Mouse (Mus musculus) forebrain, embryonic 16.5 days (tissue): ENCODE data around the gene Srrm3. TPM values are rescaled to one million over a fixed set of nuclear protein-coding genes. Genes with fewer than 3 reads are reported as not detected.

Experiments
- ATAC-seq: fragments of 200-750 bp; cut with Nextera tagmentation; 2 replicates; pipeline ENCODE4 v1.8.0; 2017; ENCODE audit warnings: mild to moderate bottlenecking, moderate library complexity
- H3K27ac ChIP-seq: fragments of 300-500 bp; sonication (generic); 2 replicates; pipeline ENCODE4 v1.5.1; 2014; ENCODE audit warnings: low read length, control low read depth
- H3K27me3 ChIP-seq: fragments of 300-500 bp; sonication (generic); replicated peaks from 2 replicates; pipeline ENCODE4 v1.6.1; 2014; ENCODE audit warnings: low read length; ENCODE audit not compliant: control insufficient read depth, insufficient read depth
- H3K36me3 ChIP-seq: fragments of 300-500 bp; sonication (generic); 2 replicates; pipeline ENCODE4 v1.6.1; 2014; ENCODE audit not compliant: control insufficient read depth, insufficient read depth
- H3K4me1 ChIP-seq: fragments of 300-500 bp; sonication (generic); replicated peaks from 2 replicates; pipeline ENCODE4 v1.6.1; 2014; ENCODE audit warnings: low read length; ENCODE audit not compliant: control insufficient read depth, insufficient read depth
- H3K4me2 ChIP-seq: fragments of 300-500 bp; sonication (generic); 2 replicates; pipeline ENCODE4 v1.6.1; 2014; ENCODE audit warnings: mild to moderate bottlenecking, low read length, control low read depth
- H3K4me3 ChIP-seq: fragments of 300-500 bp; sonication (generic); replicated peaks from 2 replicates; pipeline ENCODE4 v1.5.1; 2014; ENCODE audit warnings: mild to moderate bottlenecking, low read length, control low read depth
- H3K9ac ChIP-seq: fragments of 300-500 bp; sonication (generic); replicated peaks from 2 replicates; pipeline ENCODE4 v1.6.1; 2014; ENCODE audit warnings: low read depth, low read length, control low read depth
- H3K9me3 ChIP-seq: fragments of 300-500 bp; sonication (generic); 2 replicates; pipeline ENCODE4 v1.6.1; 2016; ENCODE audit warnings: low read length; ENCODE audit not compliant: control insufficient read depth
- WGBS: fragments of 180-500 bp; shearing (Covaris S2); extraction: QIAGEN DNeasy Blood & Tissue Kit; methylation state at CpG from one replicate; pipeline ENCODE4 v1.1.7; 2014; 5-methylcytosine and 5-hydroxymethylcytosine counted together
- polyA plus RNA-seq: library from polyadenylated mRNA; unstranded; fragments of >200 nt; fragmentation: Nextera tagmentation; extraction: Ambion mirVana; gene quantifications from 2 replicates; pipeline ENCODE4 v1.2.1, GENCODE M21; 2015

The Srrm3 gene
- polyA plus RNA-seq, 1 experiment from 2014 or later: 60.9 TPM

GRCm38 (mm10) chr5:135903551-135904151 lies 97.0 kb downstream of the Srrm3 start:
- under 1% methylated on average over 30 of the region's 30 CpGs for WGBS
- H3K36me3 ChIP-seq: peaks cover 2% of the 10 kb centered on the region; the same call in 1 of the 2 replicates
- peaks cover 23% of the 10 kb centered on the region for H3K4me1 ChIP-seq
- peak overlapping the region; percentile 77 for H3K27ac ChIP-seq
- peak overlapping the region; percentile 78 for H3K4me2 ChIP-seq
- peak overlapping the region; percentile 58 for H3K9ac ChIP-seq
- peak overlapping the region; percentile 41 for H3K4me3 ChIP-seq
- H3K9me3 ChIP-seq: no peaks in the 10 kb centered on the region
- no peaks in the 10 kb centered on the region for H3K27me3 ChIP-seq
- peak; percentile 95 for ATAC-seq

DNA sequence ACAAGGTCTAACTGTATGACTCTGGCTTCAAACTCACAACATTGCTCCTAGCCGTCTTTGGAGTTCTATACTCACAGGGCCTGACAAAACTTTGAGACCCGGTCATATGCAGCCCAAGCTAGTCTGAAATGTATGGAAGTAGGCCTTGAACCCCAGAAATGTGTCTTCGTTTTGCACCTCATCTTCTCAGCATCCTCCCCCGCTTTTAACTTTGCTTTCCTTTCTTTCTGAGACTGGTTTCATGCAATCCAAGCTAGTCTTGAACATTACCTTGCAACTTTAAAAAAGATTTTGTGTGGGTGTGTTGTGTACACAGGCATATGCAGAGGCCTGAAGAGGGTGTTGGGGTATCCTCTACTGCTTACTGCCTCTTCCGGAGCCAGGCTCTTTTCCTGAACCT lies 97.6 kb downstream of the Srrm3 start:
- ATAC-seq: no peak
- no peaks in the 10 kb centered on the region for H3K27me3 ChIP-seq
- 57% methylated on average over 5 of the region's 5 CpGs for WGBS
- H3K4me3 ChIP-seq: no peak overlapping the region
- H3K27ac ChIP-seq: peak overlapping the region; percentile 77
- peaks cover 27% of the 10 kb centered on the region for H3K4me1 ChIP-seq
- no peak overlapping the region for H3K9ac ChIP-seq
- H3K4me2 ChIP-seq: no peak overlapping the region; the same call in 1 of the 2 replicates
- H3K9me3 ChIP-seq: no peaks in the 10 kb centered on the region
- H3K36me3 ChIP-seq: peaks cover 4% of the 10 kb centered on the region; the same call in 1 of the 2 replicates

GRCm38 (mm10) chr5:135905320-135906225 lies 98.9 kb downstream of the Srrm3 start:
- H3K4me2 ChIP-seq: no peak overlapping the region
- ATAC-seq: no peak
- no peaks in the 10 kb centered on the region for H3K9me3 ChIP-seq
- H3K27me3 ChIP-seq: no peaks in the 10 kb centered on the region
- H3K27ac ChIP-seq: no peak overlapping the region
- H3K4me1 ChIP-seq: peaks cover 27% of the 10 kb centered on the region
- peaks cover 15% of the 10 kb centered on the region for H3K36me3 ChIP-seq
- 63% methylated on average over 8 of the region's 8 CpGs for whole genome bisulfite sequencing
- H3K4me3 ChIP-seq: no peak overlapping the region
- H3K9ac ChIP-seq: no peak overlapping the region

GRCm38 (mm10) chr5:135906846-135907245 lies 100.2 kb downstream of the Srrm3 start:
- peaks cover 27% of the 10 kb centered on the region for H3K4me1 ChIP-seq
- no peak overlapping the region for H3K27ac ChIP-seq
- no peak overlapping the region for H3K4me3 ChIP-seq
- H3K36me3 ChIP-seq: peaks cover 22% of the 10 kb centered on the region
- no peaks in the 10 kb centered on the region for H3K27me3 ChIP-seq
- no peak overlapping the region for H3K9ac ChIP-seq
- H3K4me2 ChIP-seq: no peak overlapping the region
- 87% methylated on average over 4 of the region's 4 CpGs for WGBS
- no peaks in the 10 kb centered on the region for H3K9me3 ChIP-seq
- no peak for ATAC-seq

- Histone ChIP-seq H3K36me3 (peaks cover 22% of the 10 kb centered on the region), H3K4me1 (peaks cover 27% of the 10 kb centered on the region), H3K9ac (no peak overlapping the region), H3K27ac (no peak overlapping the region), H3K9me3 (no peaks in the 10 kb centered on the region), H3K4me3 (no peak overlapping the region), H3K4me2 (no peak overlapping the region), H3K27me3 (no peaks in the 10 kb centered on the region)
- no peak for ATAC-seq
- 86% methylated on average over 13 of the region's 13 CpGs for WGBS
Measured at GRCm38 (mm10) chr5:135907256-135907655, 100.6 kb downstream of the Srrm3 start.

DNA sequence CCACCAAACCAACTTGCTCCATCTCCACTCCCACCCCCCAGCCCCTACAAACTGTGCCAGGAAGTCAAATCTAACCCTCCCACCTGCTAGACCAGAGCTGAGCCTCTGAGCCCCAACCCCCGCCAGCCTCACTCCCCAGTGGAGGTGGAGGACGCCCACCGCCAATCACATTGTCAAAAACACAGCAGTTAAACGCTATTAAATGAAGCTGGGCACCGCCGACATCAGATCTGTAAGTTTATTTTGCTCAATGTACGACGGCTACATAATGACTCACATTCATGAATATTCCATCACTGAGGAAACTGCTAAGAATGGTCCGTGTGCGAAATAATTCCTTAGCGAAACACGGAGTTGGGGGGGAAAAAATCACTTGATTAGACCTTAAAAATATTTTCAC lies 101.5 kb downstream of the Srrm3 start:
- H3K4me3 ChIP-seq: no peak overlapping the region
- peaks cover 22% of the 10 kb centered on the region for H3K36me3 ChIP-seq
- no peak overlapping the region for H3K9ac ChIP-seq
- H3K27ac ChIP-seq: no peak overlapping the region
- H3K4me2 ChIP-seq: no peak overlapping the region
- H3K4me1 ChIP-seq: peaks cover 25% of the 10 kb centered on the region
- no peak for ATAC-seq
- H3K27me3 ChIP-seq: no peaks in the 10 kb centered on the region
- H3K9me3 ChIP-seq: no peaks in the 10 kb centered on the region
- 43% methylated on average over 12 of the region's 12 CpGs for WGBS

GRCm38 (mm10) chr5:135908989-135909388 lies 102.3 kb downstream of the Srrm3 start:
- no peak overlapping the region for H3K27ac ChIP-seq
- H3K9ac ChIP-seq: no peak overlapping the region
- H3K9me3 ChIP-seq: no peaks in the 10 kb centered on the region
- H3K4me1 ChIP-seq: peaks cover 17% of the 10 kb centered on the region
- peaks cover 22% of the 10 kb centered on the region for H3K36me3 ChIP-seq
- no peak overlapping the region for H3K4me3 ChIP-seq
- H3K27me3 ChIP-seq: no peaks in the 10 kb centered on the region
- H3K4me2 ChIP-seq: no peak overlapping the region
- ATAC-seq: no peak
- 93% methylated on average over 16 of the region's 16 CpGs for WGBS

DNA sequence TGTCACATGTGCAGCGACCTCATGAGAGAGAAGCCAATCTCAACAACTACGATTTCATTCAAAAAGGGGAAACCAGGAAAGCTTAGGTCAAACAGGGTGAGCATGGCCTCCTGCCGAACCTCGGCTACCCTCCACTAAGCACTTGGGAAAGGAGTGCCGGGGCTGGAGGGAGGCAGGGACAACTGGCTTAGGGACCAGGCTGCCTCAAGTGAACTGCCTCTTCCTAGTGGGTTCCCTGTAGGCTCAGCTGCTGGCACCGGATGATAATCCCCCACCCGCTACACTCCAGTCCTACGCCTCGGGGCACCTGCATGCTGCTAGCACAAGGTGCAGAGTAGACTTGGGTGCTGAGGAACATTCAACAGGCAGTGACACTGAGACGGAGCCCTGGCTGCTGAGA lies 103.0 kb downstream of the Srrm3 start:
- Histone ChIP-seq H3K4me2 (no peak overlapping the region), H3K27ac (no peak overlapping the region), H3K4me3 (no peak overlapping the region), H3K36me3 (peaks cover 22% of the 10 kb centered on the region), H3K27me3 (no peaks in the 10 kb centered on the region), H3K4me1 (peaks cover 15% of the 10 kb centered on the region), H3K9me3 (no peaks in the 10 kb centered on the region), H3K9ac (no peak overlapping the region)
- WGBS: 82% methylated on average over 10 of the region's 10 CpGs
- ATAC-seq: no peak

- Histone ChIP-seq H3K4me3 (no peak overlapping the region), H3K9me3 (no peaks in the 10 kb centered on the region), H3K27me3 (no peaks in the 10 kb centered on the region), H3K4me1 (peaks cover 13% of the 10 kb centered on the region), H3K36me3 (peaks cover 22% of the 10 kb centered on the region), H3K4me2 (no peak overlapping the region), H3K9ac (no peak overlapping the region), H3K27ac (no peak overlapping the region)
- 91% methylated on average over 25 of the region's 25 CpGs for WGBS
- no peak for ATAC-seq
Measured at GRCm38 (mm10) chr5:135910813-135911212, 104.1 kb downstream of the Srrm3 start.
